Mouse (Mus musculus) intestine, postnatal 0 days (tissue): ENCODE measurements around the gene Mat1a. TPM values are rescaled to one million over a fixed set of nuclear protein-coding genes. Genes with fewer than 3 reads are reported as not detected.
A peak's percentile ranks its signal among the peaks of the same experiment; 100 is the strongest.

Experiments used
- ATAC-seq: fragments of 200-750 bp; cut with Nextera tagmentation; 2 replicates; pipeline ENCODE4 v1.8.0; 2017; ENCODE audit warnings: mild to moderate bottlenecking, moderate TSS enrichment, moderate library complexity
- H3K27ac ChIP-seq: fragments of 300-500 bp; sonication (generic); 2 replicates; pipeline ENCODE4 v1.5.1; 2014; ENCODE audit warnings: mild to moderate bottlenecking, low read depth, low read length, moderate library complexity
- H3K27me3 ChIP-seq: fragments of 300-500 bp; sonication (generic); replicated peaks from 2 replicates; pipeline ENCODE4 v1.6.1; 2014; ENCODE audit warnings: low read length, mixed read lengths; ENCODE audit not compliant: control insufficient read depth, insufficient read depth
- H3K36me3 ChIP-seq: fragments of 300-500 bp; sonication (generic); 2 replicates; pipeline ENCODE4 v1.6.1; 2014; ENCODE audit warnings: mild to moderate bottlenecking, moderate library complexity; ENCODE audit not compliant: control insufficient read depth, insufficient read depth
- H3K4me1 ChIP-seq: fragments of 300-500 bp; sonication (generic); replicated peaks from 2 replicates; pipeline ENCODE4 v1.6.1; 2014; ENCODE audit warnings: antibody characterized with exemption, low read length, mixed read lengths; ENCODE audit not compliant: control insufficient read depth, insufficient read depth
- H3K4me2 ChIP-seq: fragments of 300-500 bp; sonication (generic); replicated peaks from 2 replicates; pipeline ENCODE4 v1.6.1; 2014; ENCODE audit warnings: low read depth, mild to moderate bottlenecking, moderate library complexity
- H3K4me3 ChIP-seq: fragments of 300-500 bp; sonication (generic); 2 replicates; pipeline ENCODE4 v1.5.1; 2014; ENCODE audit warnings: low read depth, low read length
- H3K9ac ChIP-seq: fragments of 300-500 bp; sonication (generic); 2 replicates; pipeline ENCODE4 v1.6.1; 2014; ENCODE audit warnings: mild to moderate bottlenecking, low read depth, low read length
- H3K9me3 ChIP-seq: fragments of 300-500 bp; sonication (generic); 2 replicates; pipeline ENCODE4 v1.6.1; 2016; ENCODE audit warnings: mixed run types; ENCODE audit not compliant: control insufficient read depth
- CTCF ChIP-seq: sonication (generic); IDR thresholded peaks from 2 replicates; pipeline ENCODE4 v1.5.1; 2016; ENCODE audit warnings: low read depth, mild to moderate bottlenecking, control low read depth, antibody characterized with exemption, moderate library complexity
- WGBS: fragments of 180-500 bp; shearing (Covaris S2); extraction: QIAGEN DNeasy Blood & Tissue Kit; methylation state at CpG from one replicate; pipeline ENCODE4 v1.1.7; 2014; 5-methylcytosine and 5-hydroxymethylcytosine counted together
- polyA plus RNA-seq: library from polyadenylated mRNA; unstranded; fragments of >200 nt; fragmentation: Nextera tagmentation; extraction: Ambion mirVana; gene quantifications from 2 replicates; pipeline ENCODE4 v1.2.1, GENCODE M21; 2015

Gene Mat1a
- polyA plus RNA-seq, 1 experiment from 2014 or later: 0.08 TPM

- H3K4me1 ChIP-seq: no peaks in the 10 kb centered on the region
- peak overlapping the region; percentile 56 for H3K4me2 ChIP-seq
- no peak overlapping the region for H3K9ac ChIP-seq
- no peak overlapping the region for H3K27ac ChIP-seq
- no peak for ATAC-seq
- H3K9me3 ChIP-seq: no peaks in the 10 kb centered on the region
- WGBS: 4% methylated on average over 8 of the region's 8 CpGs
- H3K36me3 ChIP-seq: no peaks in the 10 kb centered on the region
- H3K4me3 ChIP-seq: peak overlapping the region; percentile 21
- TF ChIP-seq CTCF: no peak
- 0 out of 2 replicates have a peak, but pooled peaks cover 4% of the 10 kb centered on the region for H3K27me3 ChIP-seq
These were observed 31.9 kb upstream of the Mat1a start for GRCm38 (mm10) chr14:41072944-41073275.

DNA sequence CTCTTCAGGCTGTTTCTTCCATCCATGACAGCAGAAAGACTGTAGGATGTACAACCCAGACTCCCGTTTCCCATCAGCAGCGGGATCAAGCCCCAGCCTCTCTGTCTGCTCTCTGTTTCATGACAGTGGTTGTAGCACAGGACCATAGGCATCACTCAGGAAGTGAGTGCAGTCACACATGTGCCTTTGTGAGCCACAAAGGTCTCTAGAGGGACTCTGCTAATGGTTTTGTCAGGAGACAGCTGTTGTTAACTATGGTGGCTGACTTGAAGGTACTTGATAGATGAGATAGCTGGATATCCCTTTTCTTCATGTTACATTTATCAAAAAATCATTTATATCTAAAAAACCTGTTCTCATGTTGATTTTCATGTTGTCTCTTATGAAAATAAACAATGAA is 22.4 kb upstream of the Mat1a start:
- no peaks in the 10 kb centered on the region for H3K9me3 ChIP-seq
- no peak overlapping the region for H3K27ac ChIP-seq
- TF ChIP-seq CTCF: no peak
- no peak for ATAC-seq
- no peak overlapping the region for H3K4me2 ChIP-seq
- no peak overlapping the region for H3K4me3 ChIP-seq
- H3K9ac ChIP-seq: no peak overlapping the region
- no peaks in the 10 kb centered on the region for H3K4me1 ChIP-seq
- whole genome bisulfite sequencing: 84% methylated on average over 2 of the region's 2 CpGs
- H3K36me3 ChIP-seq: no peaks in the 10 kb centered on the region
- no peaks in the 10 kb centered on the region for H3K27me3 ChIP-seq

DNA sequence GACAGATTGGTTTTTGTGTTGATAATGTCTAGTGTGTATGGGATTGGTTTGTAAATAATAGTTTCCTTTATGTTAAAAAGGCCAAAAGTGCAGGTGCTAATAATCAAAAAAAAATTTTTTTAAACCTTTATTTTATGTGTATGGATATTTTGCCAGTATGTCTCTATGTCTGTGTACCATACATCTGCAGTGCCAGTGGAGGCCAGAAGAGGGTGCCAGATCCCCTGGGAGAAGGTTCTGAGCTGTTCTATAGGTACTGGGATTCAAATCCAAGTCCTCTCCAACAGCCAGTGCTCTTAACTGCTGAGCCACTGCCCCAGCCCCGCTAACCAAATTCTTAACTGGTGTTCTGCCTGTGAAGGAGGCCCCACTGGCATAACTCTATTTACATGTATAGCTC is 17.3 kb upstream of the Mat1a start:
- TF ChIP-seq CTCF: peak; percentile 57
- H3K9ac ChIP-seq: no peak overlapping the region
- no peak for ATAC-seq
- WGBS: 87% methylated on average over 1 of the region's 1 CpGs
- no peaks in the 10 kb centered on the region for H3K27me3 ChIP-seq
- no peak overlapping the region for H3K4me2 ChIP-seq
- no peaks in the 10 kb centered on the region for H3K9me3 ChIP-seq
- H3K36me3 ChIP-seq: no peaks in the 10 kb centered on the region
- no peaks in the 10 kb centered on the region for H3K4me1 ChIP-seq
- H3K4me3 ChIP-seq: no peak overlapping the region
- no peak overlapping the region for H3K27ac ChIP-seq

GRCm38 (mm10) chr14:41090777-41091176 is 14.1 kb upstream of the Mat1a start:
- Histone ChIP-seq H3K9me3 (no peaks in the 10 kb centered on the region), H3K4me3 (no peak overlapping the region), H3K9ac (no peak overlapping the region), H3K4me2 (no peak overlapping the region), H3K36me3 (no peaks in the 10 kb centered on the region), H3K27ac (no peak overlapping the region), H3K4me1 (no peaks in the 10 kb centered on the region), H3K27me3 (no peaks in the 10 kb centered on the region)
- peak; percentile 75 for TF ChIP-seq CTCF
- WGBS: 52% methylated on average over 8 of the region's 8 CpGs
- ATAC-seq: no peak

GRCm38 (mm10) chr14:41094114-41094513 is 10.7 kb upstream of the Mat1a start:
- no peaks in the 10 kb centered on the region for H3K36me3 ChIP-seq
- H3K9ac ChIP-seq: no peak overlapping the region
- 46% methylated on average over 1 of the region's 1 CpGs for WGBS
- no peaks in the 10 kb centered on the region for H3K9me3 ChIP-seq
- H3K4me3 ChIP-seq: no peak overlapping the region
- no peak overlapping the region for H3K4me2 ChIP-seq
- no peak for ATAC-seq
- no peaks in the 10 kb centered on the region for H3K4me1 ChIP-seq
- peak; percentile 75 for TF ChIP-seq CTCF
- no peak overlapping the region for H3K27ac ChIP-seq
- no peaks in the 10 kb centered on the region for H3K27me3 ChIP-seq

DNA sequence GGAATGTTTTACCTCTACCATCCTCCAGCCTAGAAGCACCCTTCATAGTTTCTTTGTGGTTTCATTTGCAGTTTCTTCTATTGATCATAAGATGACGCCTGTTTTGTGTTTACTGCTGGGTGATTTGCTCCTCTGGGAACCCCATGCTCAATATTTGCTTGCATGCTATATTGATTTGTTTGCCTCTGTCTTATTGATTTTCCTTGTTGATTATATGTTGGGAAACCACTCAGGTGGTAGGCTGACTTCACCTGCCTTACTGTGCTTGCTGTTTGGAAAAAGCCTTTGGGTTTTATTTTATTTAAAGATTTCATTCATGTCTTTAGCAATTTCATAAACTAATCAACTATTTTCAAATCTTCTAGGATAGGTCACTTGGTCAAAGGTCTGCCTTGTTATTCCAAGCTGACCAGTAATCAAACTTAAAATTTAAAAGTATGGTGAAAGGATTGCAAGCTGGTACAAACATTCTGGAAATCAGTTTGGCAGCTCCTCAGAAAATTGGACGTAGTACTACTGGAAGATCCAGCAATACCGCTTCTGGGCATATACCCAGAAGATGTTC is 8.5 kb upstream of the Mat1a start:
- no peaks in the 10 kb centered on the region for H3K9me3 ChIP-seq
- 76% methylated on average over 3 of the region's 3 CpGs for WGBS
- H3K27me3 ChIP-seq: no peaks in the 10 kb centered on the region
- no peak overlapping the region for H3K4me2 ChIP-seq
- H3K4me1 ChIP-seq: no peaks in the 10 kb centered on the region
- no peak overlapping the region for H3K27ac ChIP-seq
- H3K4me3 ChIP-seq: no peak overlapping the region
- no peak for TF ChIP-seq CTCF
- ATAC-seq: no peak
- no peak overlapping the region for H3K9ac ChIP-seq
- no peaks in the 10 kb centered on the region for H3K36me3 ChIP-seq

- Histone ChIP-seq H3K4me1 (no peaks in the 10 kb centered on the region), H3K9ac (no peak overlapping the region), H3K4me3 (no peak overlapping the region), H3K4me2 (no peak overlapping the region), H3K36me3 (no peaks in the 10 kb centered on the region), H3K27me3 (no peaks in the 10 kb centered on the region), H3K9me3 (no peaks in the 10 kb centered on the region), H3K27ac (no peak overlapping the region)
- ATAC-seq: no peak
- WGBS: 83% methylated on average over 1 of the region's 1 CpGs
- no peak for TF ChIP-seq CTCF
These were observed 6.1 kb upstream of the Mat1a start for GRCm38 (mm10) chr14:41098726-41099125.
